Mouse (Mus musculus) intestine, postnatal 0 days (tissue): ENCODE results near the gene 1110004F10Rik. TPM values are rescaled to one million over a fixed set of nuclear protein-coding genes. Genes with fewer than 3 reads are reported as not detected.

ENCODE experiments used
- ATAC-seq: fragments of 200-750 bp; cut with Nextera tagmentation; 2 replicates; pipeline ENCODE4 v1.8.0; 2017; ENCODE audit warnings: mild to moderate bottlenecking, moderate TSS enrichment, moderate library complexity
- H3K27ac ChIP-seq: fragments of 300-500 bp; sonication (generic); 2 replicates; pipeline ENCODE4 v1.5.1; 2014; ENCODE audit warnings: mild to moderate bottlenecking, low read depth, low read length, moderate library complexity
- H3K27me3 ChIP-seq: fragments of 300-500 bp; sonication (generic); replicated peaks from 2 replicates; pipeline ENCODE4 v1.6.1; 2014; ENCODE audit warnings: low read length, mixed read lengths; ENCODE audit not compliant: control insufficient read depth, insufficient read depth
- H3K36me3 ChIP-seq: fragments of 300-500 bp; sonication (generic); 2 replicates; pipeline ENCODE4 v1.6.1; 2014; ENCODE audit warnings: mild to moderate bottlenecking, moderate library complexity; ENCODE audit not compliant: control insufficient read depth, insufficient read depth
- H3K4me1 ChIP-seq: fragments of 300-500 bp; sonication (generic); replicated peaks from 2 replicates; pipeline ENCODE4 v1.6.1; 2014; ENCODE audit warnings: antibody characterized with exemption, low read length, mixed read lengths; ENCODE audit not compliant: control insufficient read depth, insufficient read depth
- H3K4me2 ChIP-seq: fragments of 300-500 bp; sonication (generic); replicated peaks from 2 replicates; pipeline ENCODE4 v1.6.1; 2014; ENCODE audit warnings: low read depth, mild to moderate bottlenecking, moderate library complexity
- H3K4me3 ChIP-seq: fragments of 300-500 bp; sonication (generic); 2 replicates; pipeline ENCODE4 v1.5.1; 2014; ENCODE audit warnings: low read depth, low read length
- H3K9ac ChIP-seq: fragments of 300-500 bp; sonication (generic); 2 replicates; pipeline ENCODE4 v1.6.1; 2014; ENCODE audit warnings: mild to moderate bottlenecking, low read depth, low read length
- H3K9me3 ChIP-seq: fragments of 300-500 bp; sonication (generic); 2 replicates; pipeline ENCODE4 v1.6.1; 2016; ENCODE audit warnings: mixed run types; ENCODE audit not compliant: control insufficient read depth
- CTCF ChIP-seq: sonication (generic); IDR thresholded peaks from 2 replicates; pipeline ENCODE4 v1.5.1; 2016; ENCODE audit warnings: low read depth, mild to moderate bottlenecking, control low read depth, antibody characterized with exemption, moderate library complexity
- WGBS: fragments of 180-500 bp; shearing (Covaris S2); extraction: QIAGEN DNeasy Blood & Tissue Kit; methylation state at CpG from one replicate; pipeline ENCODE4 v1.1.7; 2014; 5-methylcytosine and 5-hydroxymethylcytosine counted together
- polyA plus RNA-seq: library from polyadenylated mRNA; unstranded; fragments of >200 nt; fragmentation: Nextera tagmentation; extraction: Ambion mirVana; gene quantifications from 2 replicates; pipeline ENCODE4 v1.2.1, GENCODE M21; 2015

1110004F10Rik gene
- polyA plus RNA-seq, 1 experiment from 2014 or later: 117 TPM

GRCm38 (mm10) chr7:116092710-116093465 is 53.7 kb downstream of the 1110004F10Rik start:
- no peaks in the 10 kb centered on the region for H3K27me3 ChIP-seq
- H3K9ac ChIP-seq: peak overlapping the region; percentile 81
- peaks cover 8% of the 10 kb centered on the region; the same call in 1 of the 2 replicates for H3K4me1 ChIP-seq
- H3K9me3 ChIP-seq: no peaks in the 10 kb centered on the region
- peak overlapping the region; percentile 77 for H3K27ac ChIP-seq
- H3K4me3 ChIP-seq: peak overlapping the region; percentile 79
- H3K4me2 ChIP-seq: peak overlapping the region; percentile 75
- ATAC-seq: peak; percentile 100
- peak; percentile 62 for TF ChIP-seq CTCF
- WGBS: under 1% methylated on average over 38 of the region's 38 CpGs
- no peaks in the 10 kb centered on the region for H3K36me3 ChIP-seq

GRCm38 (mm10) chr7:116093466-116093850 is 54.3 kb downstream of the 1110004F10Rik start:
- Histone ChIP-seq H3K4me3 (peak overlapping the region; percentile 79), H3K9me3 (no peaks in the 10 kb centered on the region), H3K27me3 (no peaks in the 10 kb centered on the region), H3K4me2 (peak overlapping the region; percentile 75), H3K4me1 (peaks cover 8% of the 10 kb centered on the region; the same call in 1 of the 2 replicates), H3K27ac (peak overlapping the region; percentile 77), H3K9ac (peak overlapping the region; percentile 81), H3K36me3 (no peaks in the 10 kb centered on the region)
- 1% methylated on average over 19 of the region's 19 CpGs for WGBS
- ATAC-seq: peak; percentile 80
- peak; percentile 55 for TF ChIP-seq CTCF

- Histone ChIP-seq H3K4me1 (no peaks in the 10 kb centered on the region), H3K4me3 (no peak overlapping the region), H3K27me3 (no peaks in the 10 kb centered on the region), H3K9ac (no peak overlapping the region), H3K36me3 (peaks cover 24% of the 10 kb centered on the region), H3K4me2 (no peak overlapping the region), H3K9me3 (no peaks in the 10 kb centered on the region), H3K27ac (no peak overlapping the region)
- 86% methylated on average over 7 of the region's 7 CpGs for WGBS
- no peak for TF ChIP-seq CTCF
- ATAC-seq: no peak
Observed at GRCm38 (mm10) chr7:116099952-116100528, 60.8 kb downstream of the 1110004F10Rik start.

- H3K9ac ChIP-seq: no peak overlapping the region
- H3K27ac ChIP-seq: no peak overlapping the region
- 96% methylated on average over 9 of the region's 9 CpGs for WGBS
- no peak for ATAC-seq
- no peak overlapping the region for H3K4me3 ChIP-seq
- H3K4me1 ChIP-seq: no peaks in the 10 kb centered on the region
- H3K4me2 ChIP-seq: no peak overlapping the region
- H3K36me3 ChIP-seq: peaks cover 41% of the 10 kb centered on the region
- no peaks in the 10 kb centered on the region for H3K27me3 ChIP-seq
- no peaks in the 10 kb centered on the region for H3K9me3 ChIP-seq
- no peak for TF ChIP-seq CTCF
Observed at GRCm38 (mm10) chr7:116103091-116103490, 63.9 kb downstream of the 1110004F10Rik start.

GRCm38 (mm10) chr7:116110661-116111060 is 71.5 kb downstream of the 1110004F10Rik start:
- Histone ChIP-seq H3K4me2 (no peak overlapping the region), H3K27me3 (no peaks in the 10 kb centered on the region), H3K9ac (no peak overlapping the region), H3K9me3 (no peaks in the 10 kb centered on the region), H3K4me3 (no peak overlapping the region), H3K36me3 (peaks cover 11% of the 10 kb centered on the region; the same call in 1 of the 2 replicates), H3K27ac (no peak overlapping the region), H3K4me1 (no peaks in the 10 kb centered on the region)
- no peak for TF ChIP-seq CTCF
- 64% methylated on average over 3 of the region's 3 CpGs for WGBS
- ATAC-seq: no peak

- no peaks in the 10 kb centered on the region for H3K9me3 ChIP-seq
- H3K9ac ChIP-seq: no peak overlapping the region
- H3K27ac ChIP-seq: no peak overlapping the region
- H3K36me3 ChIP-seq: 0 out of 2 replicates have a peak, but pooled peaks cover 2% of the 10 kb centered on the region
- 85% methylated on average over 6 of the region's 6 CpGs for whole genome bisulfite sequencing
- no peaks in the 10 kb centered on the region for H3K4me1 ChIP-seq
- H3K4me2 ChIP-seq: no peak overlapping the region
- ATAC-seq: no peak
- no peaks in the 10 kb centered on the region for H3K27me3 ChIP-seq
- H3K4me3 ChIP-seq: no peak overlapping the region
- no peak for TF ChIP-seq CTCF
Observed at GRCm38 (mm10) chr7:116111546-116111945, 72.3 kb downstream of the 1110004F10Rik start.
